Mouse (Mus musculus): ENCODE data around the gene Vat1l. TPM values are rescaled to one million over a fixed set of nuclear protein-coding genes. Genes with fewer than 3 reads are reported as not detected.

The Vat1l gene
- polyA plus RNA-seq, 1 experiment: 0.01 TPM

DNA sequence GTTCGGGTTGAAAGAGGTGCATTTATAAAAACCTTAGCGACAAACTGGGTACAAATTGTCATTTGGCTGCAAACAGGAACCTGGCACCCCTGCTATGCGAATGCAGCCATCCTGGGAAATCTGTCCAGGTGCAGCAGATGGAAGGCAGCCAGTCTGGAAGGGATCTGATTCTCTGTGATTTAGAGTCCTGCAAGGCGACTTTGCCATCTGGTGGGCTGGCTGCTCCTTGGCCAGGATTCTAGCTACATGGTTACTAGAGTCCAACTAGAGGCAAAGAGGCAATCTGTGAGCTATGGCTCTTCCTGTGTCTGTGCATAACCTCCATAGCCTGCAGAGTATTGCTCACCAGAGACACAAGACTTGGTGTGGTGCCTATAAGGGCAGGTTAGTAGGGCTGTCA, 53.3 kb downstream of the Vat1l start:
- H3K27me3 ChIP-seq (ENCODE audit: control insufficient read depth, insufficient read depth, insufficient read length): no peaks in the 10 kb centered on the region
- H3K79me2 ChIP-seq (ENCODE audit: control insufficient read depth, insufficient read depth): no peaks in the 10 kb centered on the region
- no peak overlapping the region for H3ac ChIP-seq (ENCODE audit: control insufficient read depth, insufficient read length)
- no peak overlapping the region for H3K4me3 ChIP-seq
- TF ChIP-seq E2F4 (IDR thresholded peaks at IDR 0.05; ENCODE audit: insufficient read depth): no peak
- no peak for TF ChIP-seq CEBPB (IDR thresholded peaks at IDR 0.05; ENCODE audit: insufficient read depth, poor library complexity, severe bottlenecking)
- TF ChIP-seq POLR2A (IDR thresholded peaks at IDR 0.05; ENCODE audit: insufficient read length, low read depth): no peak
- no peak for TF ChIP-seq MAX (IDR thresholded peaks at IDR 0.05; ENCODE audit: low read depth)
- no peak for TF ChIP-seq MYOD1 (IDR thresholded peaks at IDR 0.05; ENCODE audit: control insufficient read depth in 1 of 3, insufficient read length in 2 of 3, low read depth in 2 of 3)
- no peak for TF ChIP-seq MYOG (IDR thresholded peaks at IDR 0.05; ENCODE audit: control insufficient read depth in 1 of 3, insufficient read depth in 1 of 3, insufficient read length in 2 of 3, low read depth in 2 of 3)
- no peak for TF ChIP-seq REST (IDR thresholded peaks at IDR 0.05; ENCODE audit: insufficient read depth, insufficient read length)
- H3K4me2 ChIP-seq (ENCODE audit: low read depth): no peak overlapping the region
- no peaks in the 10 kb centered on the region for H3K36me3 ChIP-seq (ENCODE audit: control insufficient read depth, insufficient read depth)

DNA sequence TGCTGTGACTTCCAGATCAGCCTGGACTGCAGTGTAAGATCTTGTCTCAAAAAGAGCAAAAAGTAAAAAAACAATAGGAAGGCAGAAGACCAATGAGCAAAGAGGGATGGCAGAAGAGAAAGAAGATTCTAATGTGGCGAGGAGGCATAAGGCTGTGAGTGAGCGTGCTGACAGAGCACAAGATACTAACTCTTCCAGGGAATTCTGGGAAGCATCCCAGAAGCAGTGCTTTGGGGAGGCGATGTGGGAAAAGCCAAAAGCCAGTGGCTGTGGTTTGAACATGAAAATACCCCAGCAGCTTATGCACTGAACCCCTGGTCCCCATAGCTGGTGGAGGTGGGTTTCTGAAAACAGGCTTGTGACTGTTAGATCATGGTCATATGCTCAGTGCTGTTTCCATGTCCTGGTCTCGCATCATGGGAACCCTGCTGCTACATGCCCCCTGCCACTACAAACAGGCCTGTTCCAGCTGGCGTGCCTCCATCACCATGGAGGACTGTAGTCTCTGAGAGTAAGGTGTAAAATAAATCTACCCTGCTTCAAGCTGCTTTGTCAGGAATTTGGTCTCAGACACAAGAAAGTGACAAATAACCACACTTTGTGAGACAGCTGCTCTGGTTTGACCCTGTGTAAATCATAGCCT, 54.4 kb downstream of the Vat1l start:
- H3K4me2 ChIP-seq (ENCODE audit: low read depth): no peak overlapping the region
- TF ChIP-seq CEBPB (IDR thresholded peaks at IDR 0.05; ENCODE audit: insufficient read depth, poor library complexity, severe bottlenecking): no peak
- TF ChIP-seq REST (IDR thresholded peaks at IDR 0.05; ENCODE audit: insufficient read depth, insufficient read length): no peak
- TF ChIP-seq POLR2AphosphoS2 (IDR thresholded peaks at IDR 0.05; ENCODE audit: insufficient read length, low read depth): no peak
- no peak for TF ChIP-seq POLR2A (IDR thresholded peaks at IDR 0.05; ENCODE audit: insufficient read length, low read depth)
- TF ChIP-seq USF1 (IDR thresholded peaks at IDR 0.05; ENCODE audit: low read depth): no peak
- TF ChIP-seq MYOG (IDR thresholded peaks at IDR 0.05; ENCODE audit: control insufficient read depth in 1 of 3, insufficient read depth in 1 of 3, insufficient read length in 2 of 3, low read depth in 2 of 3): no peak
- no peak for TF ChIP-seq TCF3 (IDR thresholded peaks at IDR 0.05; ENCODE audit: insufficient read length, low read depth)
- TF ChIP-seq TCF12 (IDR thresholded peaks at IDR 0.05; ENCODE audit: insufficient read depth, poor library complexity, severe bottlenecking): no peak
- no peak for TF ChIP-seq MAX (IDR thresholded peaks at IDR 0.05; ENCODE audit: low read depth)
- TF ChIP-seq MYOD1 (IDR thresholded peaks at IDR 0.05; ENCODE audit: control insufficient read depth in 1 of 3, insufficient read length in 2 of 3, low read depth in 2 of 3): no peak
- TF ChIP-seq SRF (IDR thresholded peaks at IDR 0.05; ENCODE audit: control insufficient read depth, insufficient read length, low read depth): no peak
- no peak for TF ChIP-seq E2F4 (IDR thresholded peaks at IDR 0.05; ENCODE audit: insufficient read depth)
- H3ac ChIP-seq (ENCODE audit: control insufficient read depth, insufficient read length): no peak overlapping the region
- H3K4me3 ChIP-seq: no peak overlapping the region
- H3K27me3 ChIP-seq (ENCODE audit: control insufficient read depth, insufficient read depth, insufficient read length): no peaks in the 10 kb centered on the region
- no peaks in the 10 kb centered on the region for H3K36me3 ChIP-seq (ENCODE audit: control insufficient read depth, insufficient read depth)
- H3K79me2 ChIP-seq (ENCODE audit: control insufficient read depth, insufficient read depth): no peaks in the 10 kb centered on the region

DNA sequence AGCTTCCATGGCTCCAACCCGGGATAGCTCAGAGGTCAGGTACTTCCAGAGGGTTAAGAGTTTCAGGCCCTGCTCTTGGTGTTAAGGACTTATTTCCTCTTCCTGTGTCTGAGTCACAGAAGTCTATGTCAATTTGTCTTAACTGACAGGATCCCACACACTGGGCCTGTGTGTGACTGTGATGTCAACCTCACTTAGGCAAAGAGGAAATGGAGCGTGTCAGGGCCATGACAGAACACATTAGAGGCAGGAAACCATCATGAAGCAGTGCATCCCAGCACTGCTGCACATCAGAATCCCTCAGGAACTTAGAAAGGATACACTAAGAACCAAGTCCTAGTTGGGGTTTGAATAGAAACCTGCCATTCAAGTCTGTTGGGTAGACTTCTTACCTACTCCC, 56.9 kb downstream of the Vat1l start:
- no peak overlapping the region for H3K4me2 ChIP-seq (ENCODE audit: low read depth)
- no peaks in the 10 kb centered on the region for H3K36me3 ChIP-seq (ENCODE audit: control insufficient read depth, insufficient read depth)
- H3K4me3 ChIP-seq: no peak overlapping the region
- no peaks in the 10 kb centered on the region for H3K27me3 ChIP-seq (ENCODE audit: control insufficient read depth, insufficient read depth, insufficient read length)
- no peak overlapping the region for H3ac ChIP-seq (ENCODE audit: control insufficient read depth, insufficient read length)
- no peaks in the 10 kb centered on the region for H3K79me2 ChIP-seq (ENCODE audit: control insufficient read depth, insufficient read depth)
- TF ChIP-seq TCF12 (IDR thresholded peaks at IDR 0.05; ENCODE audit: insufficient read depth, poor library complexity, severe bottlenecking) (no peak), MAX (IDR thresholded peaks at IDR 0.05; ENCODE audit: low read depth) (no peak), CEBPB (IDR thresholded peaks at IDR 0.05; ENCODE audit: insufficient read depth, poor library complexity, severe bottlenecking) (no peak), SRF (IDR thresholded peaks at IDR 0.05; ENCODE audit: control insufficient read depth, insufficient read length, low read depth) (no peak), MYOD1 (IDR thresholded peaks at IDR 0.05; ENCODE audit: control insufficient read depth in 1 of 3, insufficient read length in 2 of 3, low read depth in 2 of 3) (no peak), POLR2A (IDR thresholded peaks at IDR 0.05; ENCODE audit: insufficient read length, low read depth) (no peak), TCF3 (IDR thresholded peaks at IDR 0.05; ENCODE audit: insufficient read length, low read depth) (no peak), E2F4 (IDR thresholded peaks at IDR 0.05; ENCODE audit: insufficient read depth) (no peak), POLR2AphosphoS2 (IDR thresholded peaks at IDR 0.05; ENCODE audit: insufficient read length, low read depth) (no peak), MYOG (IDR thresholded peaks at IDR 0.05; ENCODE audit: control insufficient read depth in 1 of 3, insufficient read depth in 1 of 3, insufficient read length in 2 of 3, low read depth in 2 of 3) (no peak), USF1 (IDR thresholded peaks at IDR 0.05; ENCODE audit: low read depth) (no peak), REST (IDR thresholded peaks at IDR 0.05; ENCODE audit: insufficient read depth, insufficient read length) (no peak)

DNA sequence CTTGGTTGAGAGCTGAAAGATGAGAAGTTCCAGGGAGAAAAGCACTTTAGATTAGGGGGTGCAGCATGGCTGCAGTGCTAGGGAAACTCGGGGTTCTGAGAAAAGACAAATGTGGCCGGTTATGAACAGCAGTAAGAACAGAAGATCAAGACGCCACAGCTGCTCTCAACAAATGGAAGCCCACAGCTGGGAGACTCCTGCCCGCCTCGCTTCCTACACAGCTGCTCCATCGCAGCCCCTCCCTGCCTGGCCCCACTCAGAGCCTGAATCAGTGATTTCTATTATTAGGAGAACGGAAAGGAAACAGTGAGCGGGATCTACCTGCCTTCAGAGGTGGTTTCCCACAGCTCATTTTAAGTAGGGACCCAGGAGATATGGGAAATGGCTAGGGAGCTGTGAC, 69.1 kb downstream of the Vat1l start:
- Histone ChIP-seq H3K4me3 (no peak overlapping the region), H3K79me2 (ENCODE audit: control insufficient read depth, insufficient read depth) (no peaks in the 10 kb centered on the region), H3K27me3 (ENCODE audit: control insufficient read depth, insufficient read depth, insufficient read length) (no peaks in the 10 kb centered on the region), H3K36me3 (ENCODE audit: control insufficient read depth, insufficient read depth) (no peaks in the 10 kb centered on the region), H3ac (ENCODE audit: control insufficient read depth, insufficient read length) (no peak overlapping the region), H3K4me2 (ENCODE audit: low read depth) (no peak overlapping the region)
- no peak for TF ChIP-seq MAX (IDR thresholded peaks at IDR 0.05; ENCODE audit: low read depth)
- no peak for TF ChIP-seq REST (IDR thresholded peaks at IDR 0.05; ENCODE audit: insufficient read depth, insufficient read length)
- no peak for TF ChIP-seq TCF3 (IDR thresholded peaks at IDR 0.05; ENCODE audit: insufficient read length, low read depth)
- TF ChIP-seq POLR2AphosphoS2 (IDR thresholded peaks at IDR 0.05; ENCODE audit: insufficient read length, low read depth): no peak

DNA sequence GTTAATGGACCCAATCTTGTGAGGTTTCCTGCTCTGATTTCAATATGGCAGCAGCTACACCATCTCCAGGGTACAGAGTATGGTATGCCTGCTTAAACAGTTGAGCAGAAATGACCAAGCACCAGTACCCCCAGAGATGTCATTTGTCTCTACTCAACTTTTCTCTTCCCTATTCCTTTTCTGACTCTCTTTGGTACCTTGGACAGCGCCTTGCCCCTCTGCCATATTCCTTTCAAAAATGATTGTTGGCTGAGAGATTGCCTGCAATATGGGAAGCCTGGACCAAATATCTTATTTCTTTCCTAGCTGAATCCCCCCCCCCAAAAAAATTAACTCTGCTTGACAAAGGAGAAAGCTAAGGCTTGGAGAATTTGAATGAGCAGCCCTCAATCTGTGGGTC, 75.7 kb downstream of the Vat1l start:
- no peaks in the 10 kb centered on the region for H3K36me3 ChIP-seq (ENCODE audit: control insufficient read depth, insufficient read depth)
- no peak overlapping the region for H3ac ChIP-seq (ENCODE audit: control insufficient read depth, insufficient read length)
- H3K27me3 ChIP-seq (ENCODE audit: control insufficient read depth, insufficient read depth, insufficient read length): no peaks in the 10 kb centered on the region
- H3K4me3 ChIP-seq: no peak overlapping the region
- TF ChIP-seq TCF3 (IDR thresholded peaks at IDR 0.05; ENCODE audit: insufficient read length, low read depth) (no peak), SRF (IDR thresholded peaks at IDR 0.05; ENCODE audit: control insufficient read depth, insufficient read length, low read depth) (no peak), POLR2A (IDR thresholded peaks at IDR 0.05; ENCODE audit: insufficient read length, low read depth) (no peak), MAX (IDR thresholded peaks at IDR 0.05; ENCODE audit: low read depth) (no peak), E2F4 (IDR thresholded peaks at IDR 0.05; ENCODE audit: insufficient read depth) (no peak), CEBPB (IDR thresholded peaks at IDR 0.05; ENCODE audit: insufficient read depth, poor library complexity, severe bottlenecking) (no peak), MYOD1 (IDR thresholded peaks at IDR 0.05; ENCODE audit: control insufficient read depth in 1 of 3, insufficient read length in 2 of 3, low read depth in 2 of 3) (no peak), REST (IDR thresholded peaks at IDR 0.05; ENCODE audit: insufficient read depth, insufficient read length) (no peak), TCF12 (IDR thresholded peaks at IDR 0.05; ENCODE audit: insufficient read depth, poor library complexity, severe bottlenecking) (no peak), POLR2AphosphoS2 (IDR thresholded peaks at IDR 0.05; ENCODE audit: insufficient read length, low read depth) (no peak), MYOG (IDR thresholded peaks at IDR 0.05; ENCODE audit: control insufficient read depth in 1 of 3, insufficient read depth in 1 of 3, insufficient read length in 2 of 3, low read depth in 2 of 3) (no peak), USF1 (IDR thresholded peaks at IDR 0.05; ENCODE audit: low read depth) (no peak)
- no peaks in the 10 kb centered on the region for H3K79me2 ChIP-seq (ENCODE audit: control insufficient read depth, insufficient read depth)
- no peak overlapping the region for H3K4me2 ChIP-seq (ENCODE audit: low read depth)
